Mouse (Mus musculus) cerebellum, postnatal 10 days (tissue): ENCODE data around the gene Gm27029.
"Not testable (repeated sequence)": the region's sequence is repeated elsewhere in the genome, so short reads cannot be mapped to it uniquely, and the experiment has no call there.

Experiments
- DNase-seq, 2 experiments: peaks; one replicate each; pipeline ENCODE4 v3.0.0; 2021; ENCODE audit warnings: mixed read lengths in 2 of 2

The Gm27029 gene

GRCm38 (mm10) chr11:101424105-101424851 is at the start of gene Gm27029:
TSS of gene Gm27029 (minus strand) at chr11:101424796.
- peak; percentile 59 to 66 for DNase-seq

DNA sequence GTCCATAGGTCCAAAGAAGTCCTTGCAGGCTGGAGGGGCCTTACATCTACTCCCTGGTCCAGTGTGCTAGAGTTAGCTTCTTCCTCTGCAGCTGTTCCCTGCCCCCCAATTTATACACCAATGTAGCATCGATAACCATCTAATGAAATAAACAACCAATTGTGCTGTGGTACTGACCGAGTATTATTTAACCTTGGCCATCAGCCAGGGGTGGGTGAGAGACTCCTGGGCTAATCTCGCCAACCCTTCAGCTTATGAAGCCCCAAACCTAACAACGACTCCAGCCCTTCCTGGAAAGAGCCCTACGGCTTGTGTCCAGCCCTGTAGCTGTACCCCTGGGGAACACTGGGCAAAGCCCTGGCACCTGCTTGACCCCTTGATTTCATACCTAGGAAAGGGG is 49.7 kb upstream of the Gm27029 start:
- DNase-seq = peak; percentile 28 to 47

GRCm38 (mm10) chr11:101473686-101474085 is 49.1 kb upstream of the Gm27029 start:
- DNase-seq = not testable (repeated sequence)

DNA sequence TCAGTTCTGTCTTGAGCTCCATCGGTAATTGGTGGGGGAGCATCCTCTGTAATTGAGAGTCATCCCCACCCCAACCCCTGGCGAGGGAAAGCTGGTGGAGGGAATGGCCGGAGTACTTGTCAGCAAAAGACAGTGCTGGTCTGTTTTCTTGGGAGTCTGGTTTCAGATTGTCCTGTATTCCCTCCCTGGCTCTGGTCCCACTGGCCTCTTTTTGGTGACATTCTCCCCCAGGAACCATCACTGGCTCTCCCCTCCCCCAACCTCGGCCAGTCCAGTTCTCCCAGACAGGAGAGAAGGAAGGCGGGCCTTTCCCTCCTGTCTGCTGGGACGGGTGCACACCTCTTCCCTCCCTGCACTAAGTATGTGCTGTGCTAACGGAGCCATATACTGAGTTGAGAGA is 47.7 kb upstream of the Gm27029 start:
- DNase-seq = peak; percentile 75 to 82

DNA sequence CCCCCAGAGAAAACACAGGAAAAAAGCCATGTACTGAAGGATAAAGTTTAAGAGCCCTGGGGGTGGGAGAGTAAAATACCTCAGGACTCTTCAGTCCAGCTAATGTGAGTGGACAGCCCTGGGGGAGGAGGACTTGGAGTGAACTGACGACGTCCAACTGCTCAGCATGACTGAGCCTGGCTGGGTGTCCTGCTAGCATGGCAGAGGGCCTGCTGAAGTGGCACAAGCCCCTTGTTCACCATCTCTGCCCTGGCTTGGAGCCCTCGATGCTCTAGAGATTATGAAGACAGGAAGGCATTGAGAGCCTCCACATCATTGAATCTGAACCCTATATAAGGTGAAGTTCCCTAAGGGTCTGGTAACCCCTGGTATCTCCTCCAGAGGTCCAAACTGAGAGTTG is 47.3 kb upstream of the Gm27029 start:
- peak; percentile 60 to 75 for DNase-seq

DNA sequence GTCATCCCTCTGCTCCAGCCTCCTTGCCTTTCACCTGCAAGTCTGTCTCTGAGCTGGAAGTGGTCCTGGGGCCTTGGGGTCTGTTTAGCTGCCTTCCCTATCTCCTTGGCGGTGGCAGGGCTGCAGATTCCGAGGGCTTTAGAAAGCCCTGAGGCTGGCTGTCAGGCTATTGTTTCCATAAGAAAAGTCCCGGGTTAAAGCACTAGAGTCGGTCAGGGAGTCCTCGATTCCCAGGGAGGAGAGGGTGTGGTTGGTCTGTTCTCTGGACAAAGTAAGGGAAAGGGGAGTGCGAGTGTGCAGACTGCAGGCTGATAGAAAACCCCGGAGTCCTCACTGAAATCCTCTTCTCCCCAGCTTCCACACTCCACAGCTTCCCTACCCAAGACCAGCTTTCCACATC is 45.6 kb upstream of the Gm27029 start:
- no peak for DNase-seq

DNA sequence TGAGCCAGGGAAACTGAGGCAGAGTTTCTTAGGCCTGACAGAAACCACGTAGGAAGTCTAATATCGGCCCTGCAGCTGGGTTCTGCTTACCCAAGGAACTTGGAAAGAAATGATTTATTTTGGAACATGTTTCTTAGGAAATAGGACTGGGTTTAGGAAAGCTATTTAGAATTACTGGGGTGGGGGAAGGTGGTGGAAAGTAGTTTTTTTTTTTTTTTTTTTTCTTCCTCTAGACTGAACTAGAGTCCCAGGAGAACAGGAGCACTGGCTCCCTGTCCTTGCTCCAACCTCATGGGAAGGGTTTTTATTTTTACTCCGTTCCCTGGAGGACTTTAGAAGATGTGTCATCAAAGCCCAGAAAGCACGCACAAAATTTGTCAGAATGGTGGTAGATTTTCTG is 44.6 kb upstream of the Gm27029 start:
- DNase-seq = no peak

GRCm38 (mm10) chr11:101468731-101469130 is 44.1 kb upstream of the Gm27029 start:
- peak in 1 of 2 experiments; percentile 46 for DNase-seq

DNA sequence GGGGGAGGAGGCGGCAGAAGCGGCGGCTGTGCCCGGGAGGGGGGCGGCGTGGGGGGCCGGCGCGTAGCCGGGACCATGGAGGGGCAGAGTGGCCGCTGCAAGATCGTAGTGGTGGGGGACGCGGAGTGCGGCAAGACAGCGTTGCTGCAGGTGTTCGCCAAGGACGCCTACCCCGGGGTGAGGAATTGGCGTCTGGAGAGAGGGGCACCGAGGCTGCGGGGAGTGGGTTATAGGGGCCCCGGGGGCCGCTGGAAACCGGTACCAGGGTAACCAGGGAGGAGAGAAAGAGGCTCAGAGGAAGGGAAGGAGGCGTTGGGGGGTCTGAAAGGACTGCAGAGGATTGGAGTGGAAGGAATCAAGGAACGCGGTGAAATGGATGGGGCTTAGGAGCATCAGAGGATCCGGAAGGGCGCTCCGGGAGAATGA is 43.7 kb upstream of the Gm27029 start:
- DNase-seq = no peak

DNA sequence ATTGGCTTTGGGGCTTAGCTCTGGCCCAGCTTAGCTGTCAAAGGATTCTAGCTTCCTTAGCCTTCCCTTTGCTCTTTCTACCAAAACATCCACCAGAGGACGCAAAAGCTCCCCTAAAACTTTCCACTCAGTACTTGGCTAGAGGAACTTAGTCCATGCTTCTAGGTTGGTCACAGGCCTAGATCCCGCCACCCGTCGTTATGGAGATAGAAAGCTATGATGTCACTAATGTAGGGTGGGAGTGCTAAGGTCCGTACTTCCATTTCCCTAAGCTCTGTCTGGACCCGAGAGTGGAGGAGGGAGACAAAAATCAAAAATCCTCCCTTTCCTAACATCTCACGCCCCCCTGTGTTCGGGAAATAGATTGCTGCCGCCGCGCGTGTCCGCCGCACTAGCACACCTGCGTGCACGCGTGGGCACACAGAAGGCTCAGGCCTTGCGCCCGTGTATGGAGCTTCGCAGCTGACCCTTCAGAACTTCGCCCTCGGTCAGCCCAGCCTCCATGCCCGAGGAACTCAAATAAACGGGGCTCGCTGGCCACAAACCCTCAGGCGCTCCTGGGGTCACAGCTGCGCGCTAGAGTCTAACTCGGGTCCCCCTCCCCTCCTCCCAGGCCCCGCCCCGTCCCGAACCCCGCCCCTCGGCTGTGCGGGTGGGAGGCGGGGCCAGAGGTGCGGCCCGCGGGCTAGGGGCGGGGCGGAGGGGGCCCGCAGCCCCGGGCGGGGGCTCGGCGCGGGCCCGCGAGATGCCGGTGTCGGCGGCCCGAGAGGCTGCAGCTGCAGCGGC is 43.1 kb upstream of the Gm27029 start:
- peak; percentile 89 to 93 for DNase-seq

DNA sequence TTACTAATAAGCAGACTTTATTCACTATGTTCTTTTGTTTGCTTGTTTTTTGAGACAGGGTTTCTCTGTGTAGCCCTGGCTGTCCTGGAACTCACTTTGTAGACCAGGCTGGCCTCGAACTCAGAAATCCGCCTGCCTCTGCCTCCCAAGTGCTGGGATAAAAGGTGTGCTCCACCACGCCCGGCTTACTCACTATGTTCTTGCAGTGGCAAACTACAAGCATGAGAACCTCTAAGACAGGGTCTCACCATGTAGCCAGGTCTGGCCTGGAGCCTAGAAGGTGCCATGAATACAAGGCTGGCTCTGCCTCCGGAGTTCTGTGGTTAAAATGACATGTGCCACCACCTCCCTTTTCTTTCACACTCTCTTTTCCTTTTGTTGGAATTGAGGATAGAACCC is 42.0 kb upstream of the Gm27029 start:
- DNase-seq = not testable (repeated sequence)

GRCm38 (mm10) chr11:101465869-101466551 is 41.4 kb upstream of the Gm27029 start, which contains the start of gene Vat1:
TSS of gene Vat1 (minus strand) at chr11:101466230.
- DNase-seq = peak; percentile 89 to 91

DNA sequence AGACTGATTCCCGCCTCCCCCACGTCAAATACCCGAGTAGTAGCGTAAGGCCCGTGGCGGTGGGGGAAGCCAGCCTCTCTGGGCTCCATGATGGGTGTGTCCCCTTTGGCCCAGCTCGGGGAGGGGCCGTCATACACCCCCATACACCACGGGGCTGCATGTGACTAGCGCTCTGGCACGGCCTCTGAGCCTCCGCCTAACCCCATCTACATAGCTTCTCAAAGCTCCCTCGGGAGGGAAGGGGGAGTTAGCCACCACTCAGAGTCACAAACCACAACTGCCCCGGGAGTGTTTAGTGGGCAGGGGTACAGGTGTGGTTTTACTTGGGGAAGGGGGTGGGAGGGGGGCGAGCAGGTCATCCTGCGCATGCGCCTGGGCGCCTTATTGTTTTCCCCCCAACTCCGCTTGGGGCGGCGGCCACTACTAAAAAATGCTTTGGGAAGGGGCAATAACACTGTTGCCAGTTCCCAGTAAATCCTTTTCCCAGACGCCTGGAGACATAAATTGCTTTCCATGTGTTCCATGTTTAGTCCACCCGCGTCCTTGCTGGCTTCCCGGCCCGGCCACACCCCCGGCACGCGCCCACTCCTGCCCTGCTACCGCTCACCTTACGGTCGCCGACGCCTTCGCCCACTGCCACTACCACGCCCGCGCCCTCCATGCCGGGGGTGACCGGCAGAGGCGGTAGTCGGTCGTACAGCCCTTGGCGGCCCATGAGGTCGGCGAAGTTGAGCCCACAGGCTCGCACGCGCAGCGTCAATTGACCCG is 40.7 kb upstream of the Gm27029 start:
- peak; percentile 72 to 77 for DNase-seq

DNA sequence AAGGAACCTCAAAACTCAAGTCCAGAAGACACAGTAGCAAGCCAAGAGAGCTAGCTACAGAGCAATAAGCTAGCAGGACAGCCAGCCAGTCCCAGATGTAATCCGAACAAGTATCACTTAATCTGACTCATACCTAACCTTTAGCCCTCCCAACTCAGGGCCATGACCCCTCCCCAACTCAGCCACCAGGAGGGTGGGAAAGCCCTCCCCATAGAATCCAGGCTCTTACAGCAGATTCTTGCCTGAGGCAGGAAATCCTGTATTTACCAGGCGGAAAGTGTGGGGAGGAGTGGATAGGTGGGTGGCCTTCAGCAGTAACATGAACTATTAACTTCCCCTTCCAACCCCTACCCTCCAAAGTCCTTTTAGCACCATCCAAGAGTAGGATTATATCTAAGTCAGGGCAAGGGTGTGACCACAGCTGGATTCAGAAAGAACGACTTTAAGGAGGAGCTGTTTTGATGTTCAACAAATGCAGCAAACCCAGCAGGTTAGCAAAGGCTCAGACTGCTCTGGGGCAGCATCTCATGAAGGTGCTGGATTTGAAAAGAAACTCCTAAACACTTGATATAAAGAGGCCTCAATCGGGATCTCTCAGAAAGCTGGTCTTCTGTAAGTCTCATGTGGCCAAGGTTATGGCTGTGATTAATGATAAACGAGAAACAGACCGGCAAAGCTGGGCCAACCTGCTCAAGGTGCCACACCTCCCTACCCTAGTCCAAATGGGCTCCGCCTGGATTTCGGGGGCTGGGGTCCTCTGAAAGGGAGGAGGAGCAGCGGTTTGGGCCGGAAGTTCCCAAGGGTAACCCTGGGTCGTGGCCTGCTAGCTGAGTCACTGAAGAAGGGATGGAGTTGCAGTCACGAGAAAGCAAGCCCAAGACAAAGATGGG is 39.9 kb upstream of the Gm27029 start, which contains the start of gene Rnd2:
Rnd2 (plus strand) TSS at position 789 of the 890 bp plus-strand sequence.
- DNase-seq = no peak

GRCm38 (mm10) chr11:101462583-101463440 is 38.2 kb upstream of the Gm27029 start:
- peak; percentile 46 to 56 for DNase-seq

DNA sequence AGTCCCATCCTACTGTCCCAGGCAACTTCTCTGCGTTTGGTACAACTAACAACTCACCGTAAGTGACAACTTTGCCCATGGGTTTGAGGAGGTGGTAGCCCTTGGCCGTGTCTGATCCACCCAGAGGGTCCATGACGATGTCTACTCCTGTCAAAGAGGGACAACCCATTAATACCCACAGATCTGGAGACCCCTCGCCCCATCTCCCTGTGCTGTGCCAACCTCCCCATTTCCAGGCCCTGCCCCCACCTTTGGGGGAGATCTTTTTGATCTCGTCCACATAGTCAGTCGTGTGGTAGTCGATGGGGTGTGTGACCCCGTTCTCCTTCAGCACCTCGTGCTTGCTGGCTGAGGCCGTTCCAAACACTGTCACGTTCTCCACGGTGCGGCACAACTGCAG is 37.5 kb upstream of the Gm27029 start:
- DNase-seq = no peak

DNA sequence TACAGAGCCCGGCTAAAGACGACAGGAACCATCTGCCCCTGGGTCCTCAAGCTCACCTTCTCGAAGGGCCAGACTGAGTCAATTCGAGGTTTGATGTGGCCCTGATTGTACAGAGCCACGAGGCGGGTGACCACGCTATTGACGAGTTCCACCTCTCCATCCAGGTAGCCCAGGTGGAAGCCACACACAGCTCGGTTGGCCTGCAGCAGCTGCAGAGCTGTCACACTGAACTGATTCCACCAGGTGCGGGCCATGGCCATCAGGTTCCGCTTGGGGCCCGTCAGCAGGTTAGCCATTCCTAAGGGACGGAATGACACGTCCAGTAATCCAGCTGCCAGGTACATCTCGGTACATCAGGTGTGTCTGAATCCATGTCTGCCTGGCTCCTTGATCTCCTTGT is 35.7 kb upstream of the Gm27029 start:
- no peak for DNase-seq

GRCm38 (mm10) chr11:101459716-101460115 is 35.1 kb upstream of the Gm27029 start:
- no peak for DNase-seq

DNA sequence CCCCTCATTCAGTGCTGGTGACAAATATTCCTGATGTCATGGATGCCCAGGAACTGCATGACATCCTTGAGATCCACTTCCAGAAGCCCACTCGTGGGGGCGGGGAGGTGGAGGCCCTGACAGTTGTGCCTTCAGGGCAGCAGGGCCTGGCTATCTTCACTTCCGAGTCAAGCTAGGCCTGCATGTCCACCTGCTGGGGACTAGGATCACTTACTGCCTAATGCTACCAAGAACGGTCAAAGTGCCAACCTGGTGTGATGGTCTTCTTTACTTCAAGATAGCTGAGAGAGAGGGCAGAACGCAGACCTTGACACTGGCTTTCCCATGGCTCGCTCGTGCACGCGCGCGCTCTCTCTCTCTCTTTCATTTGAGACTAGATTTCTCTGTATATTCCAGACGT is 33.6 kb upstream of the Gm27029 start:
- no peak for DNase-seq

- no peak for DNase-seq
These were observed 33.0 kb upstream of the Gm27029 start for GRCm38 (mm10) chr11:101457631-101458030.
